Mouse (Mus musculus): Measurements from ENCODE around the gene Arhgap10.

DNA sequence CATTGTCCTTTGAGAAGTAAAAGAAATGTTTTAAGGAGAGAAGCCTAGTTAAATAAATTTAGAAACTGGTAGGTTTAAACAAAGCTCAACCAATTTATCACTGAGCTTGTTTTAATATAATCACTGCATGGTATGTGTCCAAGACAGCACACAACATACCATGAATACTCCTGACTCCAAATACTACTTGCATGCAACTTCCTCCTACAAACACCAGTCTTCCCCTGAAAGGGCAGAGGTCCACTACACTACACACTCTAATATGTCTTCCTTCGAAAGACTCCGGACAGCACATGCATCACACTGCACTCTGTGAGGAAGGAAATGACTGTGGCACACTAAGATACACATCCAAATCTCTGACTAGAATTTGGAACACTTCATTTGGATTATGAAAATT is 20.3 kb downstream of the Arhgap10 start:
- TF ChIP-seq POLR2A (IDR thresholded peaks at IDR 0.05; ENCODE audit: insufficient read depth, low read depth, low read length) (no peak), CTCF (IDR thresholded peaks at IDR 0.05) (no peak), EP300 (IDR thresholded peaks at IDR 0.05; ENCODE audit: insufficient read depth, low read depth, low read length) (no peak)
